Mouse (Mus musculus): Measurements from ENCODE around the gene Slc7a15.
"Not testable (repeated sequence)": the region's sequence is repeated elsewhere in the genome, so short reads cannot be mapped to it uniquely, and the experiment has no call there.

The Slc7a15 gene

GRCm38 (mm10) chr12:8571903-8572341 lies 26.9 kb downstream of the Slc7a15 start:
- in situ Hi-C loops (cut with MboI; ENCODE audit: unreplicated experiment in 2 of 2) = not testable (repeated sequence)

- in situ Hi-C loops (cut with MboI; ENCODE audit: unreplicated experiment in 2 of 2) = not testable (repeated sequence)
Observed at GRCm38 (mm10) chr12:8571287-8571902, 27.5 kb downstream of the Slc7a15 start.

GRCm38 (mm10) chr12:8562213-8562612 lies 36.7 kb downstream of the Slc7a15 start:
- in situ Hi-C loops (cut with MboI; ENCODE audit: unreplicated experiment in 2 of 2) = not testable (repeated sequence)

- in situ Hi-C loops (cut with MboI; ENCODE audit: unreplicated experiment in 2 of 2) = not testable (repeated sequence)
Observed at GRCm38 (mm10) chr12:8559876-8560275, 39.0 kb downstream of the Slc7a15 start.

- in situ Hi-C loops (cut with MboI; ENCODE audit: unreplicated experiment in 2 of 2) = no loop called here
Observed at GRCm38 (mm10) chr12:8556189-8556588, 42.7 kb downstream of the Slc7a15 start.

GRCm38 (mm10) chr12:8555419-8555818 lies 43.4 kb downstream of the Slc7a15 start:
- in situ Hi-C loops (cut with MboI; ENCODE audit: unreplicated experiment in 2 of 2) = no loop called here

GRCm38 (mm10) chr12:8547357-8547756 lies 51.5 kb downstream of the Slc7a15 start:
- in situ Hi-C loops (cut with MboI; ENCODE audit: unreplicated experiment in 2 of 2) = no loop called here

GRCm38 (mm10) chr12:8546801-8547200 lies 52.1 kb downstream of the Slc7a15 start:
- in situ Hi-C loops (cut with MboI; ENCODE audit: unreplicated experiment in 2 of 2) = no loop called here

GRCm38 (mm10) chr12:8545066-8545610 lies 53.7 kb downstream of the Slc7a15 start:
- in situ Hi-C loops (cut with MboI; ENCODE audit: unreplicated experiment in 2 of 2) = no loop called here

GRCm38 (mm10) chr12:8542371-8542770 lies 56.5 kb downstream of the Slc7a15 start:
- in situ Hi-C loops (cut with MboI; ENCODE audit: unreplicated experiment in 2 of 2) = no loop called here

- in situ Hi-C loops (cut with MboI; ENCODE audit: unreplicated experiment in 2 of 2) = no loop called here
Observed at GRCm38 (mm10) chr12:8539471-8539870, 59.4 kb downstream of the Slc7a15 start.

- in situ Hi-C loops (cut with MboI; ENCODE audit: unreplicated experiment in 2 of 2) = no loop called here
Observed at GRCm38 (mm10) chr12:8537291-8537690, 61.6 kb downstream of the Slc7a15 start.

GRCm38 (mm10) chr12:8536221-8536965 lies 62.5 kb downstream of the Slc7a15 start:
- in situ Hi-C loops (cut with MboI; ENCODE audit: unreplicated experiment in 2 of 2) = no loop called here

GRCm38 (mm10) chr12:8535596-8535995 lies 63.3 kb downstream of the Slc7a15 start:
- in situ Hi-C loops (cut with MboI; ENCODE audit: unreplicated experiment in 2 of 2) = no loop called here

- in situ Hi-C loops (cut with MboI; ENCODE audit: unreplicated experiment in 2 of 2) = no loop called here
Observed at GRCm38 (mm10) chr12:8534915-8535314, 64.0 kb downstream of the Slc7a15 start.

- in situ Hi-C loops (cut with MboI; ENCODE audit: unreplicated experiment in 2 of 2) = no loop called here
Observed at GRCm38 (mm10) chr12:8527770-8528169, 71.1 kb downstream of the Slc7a15 start.

- in situ Hi-C loops (cut with MboI; ENCODE audit: unreplicated experiment in 2 of 2) = no loop called here
Observed at GRCm38 (mm10) chr12:8527175-8527574, 71.7 kb downstream of the Slc7a15 start.

GRCm38 (mm10) chr12:8524062-8524461 lies 74.8 kb downstream of the Slc7a15 start:
- in situ Hi-C loops (cut with MboI; ENCODE audit: unreplicated experiment in 2 of 2) = loop anchor here (25.0 kb wide), 2 partner anchors 462 to 488 kb away; no protein-coding TSS in a partner anchor

- in situ Hi-C loops (cut with MboI; ENCODE audit: unreplicated experiment in 2 of 2) = loop anchor here (25.0 kb wide), 2 partner anchors 460 to 490 kb away; no protein-coding TSS in a partner anchor
Observed at GRCm38 (mm10) chr12:8522711-8523110, 76.2 kb downstream of the Slc7a15 start.

- in situ Hi-C loops (cut with MboI; ENCODE audit: unreplicated experiment in 2 of 2) = loop anchor here (25.0 kb wide), 2 partner anchors 459 to 491 kb away; no protein-coding TSS in a partner anchor
Observed at GRCm38 (mm10) chr12:8521375-8522047, 77.4 kb downstream of the Slc7a15 start.
